Mouse (Mus musculus): ENCODE measurements at regions not wholly inside any gene's neighbourhood (a gene's known extent, or its start where the extent isn't known, plus 50 kb on each side); places are given as distances from the start of the nearest gene placed in this dataset.

GRCm38 (mm10) chr8:127932276-127932675, 426.1 kb upstream of the Nrp1 start:
- TF ChIP-seq CTCF (IDR thresholded peaks at IDR 0.05; ENCODE audit: extremely low read depth, insufficient read depth, insufficient read length, insufficient replicate concordance) (no peak), POLR2A (IDR thresholded peaks at IDR 0.05; ENCODE audit: low read depth, low read length) (no peak)
